Mouse (Mus musculus) brain, adult 2 months (tissue): ENCODE measurements around the gene Tmem81.
A peak's percentile ranks its signal among the peaks of the same experiment; 100 is the strongest.
"Not testable (repeated sequence)": the region's sequence is repeated elsewhere in the genome, so short reads cannot be mapped to it uniquely, and the experiment has no call there.

Experiments
- DNase-seq: peaks from one replicate; pipeline ENCODE4 v3.0.0; 2011; ENCODE audit warnings: low read depth, low spot score

The Tmem81 gene

GRCm38 (mm10) chr1:132506058-132506457 is at the start of gene Tmem81:
TSS of gene Tmem81 (plus strand) at chr1:132506230.
- DNase-seq, result peak; percentile 82

GRCm38 (mm10) chr1:132464651-132465050 is 41.4 kb upstream of the Tmem81 start:
- no peak for DNase-seq

- DNase-seq, result peak; percentile 17
These were observed 37.1 kb upstream of the Tmem81 start for GRCm38 (mm10) chr1:132468926-132469325.

GRCm38 (mm10) chr1:132469519-132469918 is 36.5 kb upstream of the Tmem81 start:
- DNase-seq, result no peak

GRCm38 (mm10) chr1:132470031-132470430 is 36.0 kb upstream of the Tmem81 start:
- not testable (repeated sequence) for DNase-seq

- no peak for DNase-seq
These were observed 35.0 kb upstream of the Tmem81 start for GRCm38 (mm10) chr1:132471032-132471431.

GRCm38 (mm10) chr1:132471499-132471898 is 34.5 kb upstream of the Tmem81 start:
- no peak for DNase-seq

- peak; percentile 53 for DNase-seq
These were observed 33.5 kb upstream of the Tmem81 start for GRCm38 (mm10) chr1:132472537-132472936.

- DNase-seq, result peak; percentile 15
These were observed 31.5 kb upstream of the Tmem81 start for GRCm38 (mm10) chr1:132474496-132474895.

GRCm38 (mm10) chr1:132476575-132476927 is 29.5 kb upstream of the Tmem81 start:
- no peak for DNase-seq

- DNase-seq, result peak; percentile 95
These were observed 28.9 kb upstream of the Tmem81 start, which contains the start of gene Rbbp5 for GRCm38 (mm10) chr1:132476928-132477691. TSS of gene Rbbp5 (plus strand) at chr1:132477365.

- no peak for DNase-seq
These were observed 26.6 kb upstream of the Tmem81 start for GRCm38 (mm10) chr1:132479438-132479837.

- DNase-seq, result no peak
These were observed 24.4 kb upstream of the Tmem81 start for GRCm38 (mm10) chr1:132481619-132482018.

- no peak for DNase-seq
These were observed 22.8 kb upstream of the Tmem81 start for GRCm38 (mm10) chr1:132483234-132483633.

- no peak for DNase-seq
These were observed 22.3 kb upstream of the Tmem81 start for GRCm38 (mm10) chr1:132483759-132484158.

GRCm38 (mm10) chr1:132500535-132500934 is 5.5 kb upstream of the Tmem81 start:
- DNase-seq, result peak; percentile 50

- peak; percentile 54 for DNase-seq
These were observed 875 bp upstream of the Tmem81 start for GRCm38 (mm10) chr1:132505155-132505554.

- no peak for DNase-seq
These were observed 626 bp downstream of the Tmem81 start for GRCm38 (mm10) chr1:132506656-132507055.

GRCm38 (mm10) chr1:132509771-132510170 is 3.7 kb downstream of the Tmem81 start:
- DNase-seq, result peak; percentile 45

GRCm38 (mm10) chr1:132511521-132511920 is 5.5 kb downstream of the Tmem81 start:
- peak; percentile 61 for DNase-seq

- peak; percentile 39 for DNase-seq
These were observed 6.1 kb downstream of the Tmem81 start for GRCm38 (mm10) chr1:132512106-132512505.

- DNase-seq, result no peak
These were observed 9.3 kb downstream of the Tmem81 start for GRCm38 (mm10) chr1:132515339-132515738.

- no peak for DNase-seq
These were observed 10.7 kb downstream of the Tmem81 start for GRCm38 (mm10) chr1:132516776-132517175.

GRCm38 (mm10) chr1:132518621-132519020 is 12.6 kb downstream of the Tmem81 start:
- no peak for DNase-seq
